Mouse (Mus musculus) monocyte, adult 5-6 weeks (primary cell): ENCODE data around the gene Vezt. TPM values are rescaled to one million over a fixed set of nuclear protein-coding genes. Genes with fewer than 3 reads are reported as not detected.

ENCODE experiments used
- ATAC-seq: fragments of 153-309, 156-312 bp; replicated peaks from 2 replicates; pipeline ENCODE4 v1.8.0; 2017; ENCODE audit warnings: mild to moderate bottlenecking; ENCODE audit not compliant: low TSS enrichment, insufficient number of reproducible peaks, severe bottlenecking, poor library complexity, low FRiP score
- total RNA-seq: library from RNA; stranded (forward); fragments of 200-1000, 200-491, 200-594 nt; gene quantifications from 3 replicates; pipeline ENCODE4 v1.2.3, GENCODE M21; 2017

The Vezt gene
- total RNA-seq, 1 experiment from 2014 or later: 3.7 TPM

GRCm38 (mm10) chr10:93919227-93919626, 116.4 kb downstream of the Vezt start:
- no peak for ATAC-seq

- ATAC-seq: no peak
Observed at GRCm38 (mm10) chr10:93918701-93919100, 116.9 kb downstream of the Vezt start.

GRCm38 (mm10) chr10:93918087-93918486, 117.5 kb downstream of the Vezt start:
- no peak for ATAC-seq

- no peak for ATAC-seq
Observed at GRCm38 (mm10) chr10:93916778-93917177, 118.8 kb downstream of the Vezt start.

GRCm38 (mm10) chr10:93915531-93916275, 119.9 kb downstream of the Vezt start:
- no peak for ATAC-seq

GRCm38 (mm10) chr10:93913525-93913924, 122.1 kb downstream of the Vezt start:
- ATAC-seq: no peak

GRCm38 (mm10) chr10:93912917-93913316, 122.7 kb downstream of the Vezt start:
- no peak for ATAC-seq

GRCm38 (mm10) chr10:93912136-93912855, 123.3 kb downstream of the Vezt start:
- ATAC-seq: no peak

GRCm38 (mm10) chr10:93911326-93911725, 124.3 kb downstream of the Vezt start:
- ATAC-seq: no peak

GRCm38 (mm10) chr10:93909811-93910446, 125.7 kb downstream of the Vezt start:
- ATAC-seq: no peak

- no peak for ATAC-seq
Observed at GRCm38 (mm10) chr10:93909015-93909414, 126.6 kb downstream of the Vezt start.

GRCm38 (mm10) chr10:93908540-93908939, 127.1 kb downstream of the Vezt start:
- ATAC-seq: no peak

GRCm38 (mm10) chr10:93907376-93907775, 128.2 kb downstream of the Vezt start:
- ATAC-seq: no peak

GRCm38 (mm10) chr10:93899907-93900306, 135.7 kb downstream of the Vezt start:
- ATAC-seq: no peak

- ATAC-seq: no peak
Observed at GRCm38 (mm10) chr10:93899303-93899702, 136.3 kb downstream of the Vezt start.

GRCm38 (mm10) chr10:93897043-93897646, 138.5 kb downstream of the Vezt start, which contains the start of gene Metap2:
Gene Metap2 (minus strand): TSS chr10:93897093.
- no peak for ATAC-seq

- ATAC-seq: no peak
Observed at GRCm38 (mm10) chr10:93892551-93892950, 143.1 kb downstream of the Vezt start.

- no peak for ATAC-seq
Observed at GRCm38 (mm10) chr10:93891031-93891430, 144.6 kb downstream of the Vezt start.

GRCm38 (mm10) chr10:93890565-93890964, 145.1 kb downstream of the Vezt start:
- no peak for ATAC-seq
